Mouse (Mus musculus) limb, embryonic 13.5 days (tissue): ENCODE measurements around the gene Parp3. TPM values are rescaled to one million over a fixed set of nuclear protein-coding genes. Genes with fewer than 3 reads are reported as not detected.

ENCODE experiments used
- polyA plus RNA-seq: library from polyadenylated mRNA; unstranded; fragments of >200 nt; fragmentation: Nextera tagmentation; extraction: Ambion mirVana; gene quantifications from 2 replicates; pipeline ENCODE4 v1.2.1, GENCODE M21; 2015

Gene Parp3
- polyA plus RNA-seq, 1 experiment from 2014 or later: 3.7 TPM

Other genes with a start within 250 kb of the Parp3 start
- 99.9 and 101 TPM in 2 replicates for gene Alas1, start 228.3 kb downstream of the Parp3 start, polyA plus RNA-seq
- 23.8 and 24.0 TPM in 2 replicates for gene Poc1a, start 195.9 kb downstream of the Parp3 start, polyA plus RNA-seq
- 40.5 and 41.1 TPM in 2 replicates for gene Dusp7, start 108.3 kb downstream of the Parp3 start, polyA plus RNA-seq
- 876 and 951 TPM in 2 replicates for gene Rpl29, start 47.5 kb downstream of the Parp3 start, polyA plus RNA-seq
- gene Acy1, start 38.6 kb downstream of the Parp3 start, polyA plus RNA-seq: 48.2 and 51.2 TPM in 2 replicates
- gene Abhd14b, start 29.5 kb downstream of the Parp3 start, polyA plus RNA-seq: 20.1 and 20.5 TPM in 2 replicates
- 73.3 and 75.5 TPM in 2 replicates for gene Abhd14a, start 29.3 kb downstream of the Parp3 start, polyA plus RNA-seq
- 129 and 137 TPM in 2 replicates for gene Pcbp4, start 23.7 kb downstream of the Parp3 start, polyA plus RNA-seq
- 0.57 and 1.0 TPM in 2 replicates for gene Gpr62, start 11.0 kb downstream of the Parp3 start, polyA plus RNA-seq
- gene Rrp9, start 986 bp downstream of the Parp3 start, polyA plus RNA-seq: 49.0 and 50.2 TPM in 2 replicates
- gene Iqcf1, start 23.0 kb upstream of the Parp3 start, polyA plus RNA-seq: not detected in 2 replicates
- gene Iqcf5, start 37.6 kb upstream of the Parp3 start, polyA plus RNA-seq: not detected in 2 replicates
- not detected in 2 replicates for gene Iqcf3, start 84.7 kb upstream of the Parp3 start, polyA plus RNA-seq
- not detected in 2 replicates for gene Iqcf4, start 94.0 kb upstream of the Parp3 start, polyA plus RNA-seq
- gene Iqcf6, start 149.6 kb upstream of the Parp3 start, polyA plus RNA-seq: not detected in 2 replicates
- 0.11 TPM in 1 of 2 replicates, not detected in the other for gene Grm2, start 179.1 kb upstream of the Parp3 start, polyA plus RNA-seq
- 55.7 and 61.5 TPM in 2 replicates for gene Tex264, start 209.0 kb upstream of the Parp3 start, polyA plus RNA-seq